Mouse (Mus musculus) midbrain, embryonic 16.5 days (tissue): ENCODE results near the gene 3110082I17Rik. TPM values are rescaled to one million over a fixed set of nuclear protein-coding genes. Genes with fewer than 3 reads are reported as not detected.

Experiments used
- ATAC-seq: fragments of 200-750 bp; cut with Nextera tagmentation; 2 replicates; pipeline ENCODE4 v1.8.0; 2017; ENCODE audit warnings: moderate TSS enrichment
- H3K27ac ChIP-seq: fragments of 300-500 bp; sonication (generic); 2 replicates; pipeline ENCODE4 v1.5.1; 2014; ENCODE audit warnings: mild to moderate bottlenecking, low read length, mixed read lengths
- H3K27me3 ChIP-seq: fragments of 300-500 bp; sonication (generic); 2 replicates; pipeline ENCODE4 v1.6.1; 2014; ENCODE audit warnings: low read depth, low read length, mixed read lengths; ENCODE audit not compliant: control insufficient read depth, insufficient read depth
- H3K36me3 ChIP-seq: fragments of 300-500 bp; sonication (generic); 2 replicates; pipeline ENCODE4 v1.6.1; 2014; ENCODE audit warnings: mild to moderate bottlenecking, low read length, moderate library complexity, mixed read lengths; ENCODE audit not compliant: control insufficient read depth, insufficient read depth
- H3K4me1 ChIP-seq: fragments of 300-500 bp; sonication (generic); 2 replicates; pipeline ENCODE4 v1.6.1; 2014; ENCODE audit warnings: mild to moderate bottlenecking, low read length, mixed read lengths; ENCODE audit not compliant: control insufficient read depth, insufficient read depth
- H3K4me2 ChIP-seq: fragments of 300-500 bp; sonication (generic); 2 replicates; pipeline ENCODE4 v1.6.1; 2014; ENCODE audit warnings: mild to moderate bottlenecking, low read length, mixed read lengths
- H3K4me3 ChIP-seq: fragments of 300-500 bp; sonication (generic); 2 replicates; pipeline ENCODE4 v1.5.1; 2014; ENCODE audit warnings: low read depth, mild to moderate bottlenecking, low read length, moderate library complexity, mixed read lengths
- H3K9ac ChIP-seq: fragments of 300-500 bp; sonication (generic); 2 replicates; pipeline ENCODE4 v1.6.1; 2014; ENCODE audit warnings: low read depth, low read length, mixed read lengths
- H3K9me3 ChIP-seq: fragments of 300-500 bp; sonication (generic); replicated peaks from 2 replicates; pipeline ENCODE4 v1.6.1; 2014; ENCODE audit warnings: mild to moderate bottlenecking, low read length, mixed read lengths; ENCODE audit not compliant: control insufficient read depth, poor library complexity, severe bottlenecking
- WGBS: fragments of 180-500 bp; shearing (Covaris S2); extraction: QIAGEN DNeasy Blood & Tissue Kit; methylation state at CpG from one replicate; pipeline ENCODE4 v1.1.7; 2014; 5-methylcytosine and 5-hydroxymethylcytosine counted together
- polyA plus RNA-seq: library from polyadenylated mRNA; unstranded; fragments of >200 nt; fragmentation: Nextera tagmentation; extraction: Ambion mirVana; gene quantifications from 2 replicates; pipeline ENCODE4 v1.2.1, GENCODE M21; 2015

Gene 3110082I17Rik
- polyA plus RNA-seq, 1 experiment from 2014 or later: 17.7 TPM

DNA sequence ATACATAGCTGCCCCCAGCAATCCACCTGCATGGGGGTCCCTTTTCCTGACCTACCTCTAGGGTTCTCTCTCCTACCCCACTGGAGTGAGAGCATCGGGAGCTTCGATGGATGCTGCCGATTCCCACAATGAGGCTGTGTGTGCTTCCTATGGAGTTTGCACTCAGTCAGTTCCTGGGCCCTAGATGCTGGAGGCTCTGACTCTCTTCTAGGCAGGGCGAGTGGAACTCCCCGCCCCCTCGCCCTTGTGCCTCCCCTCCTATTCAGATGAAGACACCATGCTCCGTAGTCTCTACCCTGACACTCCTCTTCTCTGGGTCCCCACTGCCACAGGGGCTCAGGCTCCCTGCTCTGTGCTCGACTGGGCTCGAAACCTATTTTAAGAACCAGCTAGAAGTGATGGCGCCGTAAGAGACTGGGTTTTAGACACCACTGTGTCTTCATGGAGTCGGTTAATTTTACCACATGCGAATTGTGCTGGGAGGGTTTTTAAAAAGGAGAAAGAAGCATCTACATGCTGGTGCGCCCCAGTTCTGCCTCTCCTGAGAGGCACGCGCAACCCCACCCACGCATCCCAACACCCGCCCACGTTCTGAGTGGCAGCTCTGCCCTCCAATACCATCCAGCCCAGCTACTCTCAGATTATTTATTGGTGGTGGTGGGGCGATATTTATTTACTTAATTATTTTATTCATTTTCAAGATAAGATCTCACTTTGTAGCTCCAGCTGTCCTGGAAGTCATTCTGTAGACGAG is 142.4 kb downstream of the 3110082I17Rik start:
- Histone ChIP-seq H3K4me1 (no peaks in the 10 kb centered on the region), H3K27me3 (no peaks in the 10 kb centered on the region), H3K27ac (no peak overlapping the region), H3K4me3 (no peak overlapping the region), H3K36me3 (no peaks in the 10 kb centered on the region), H3K4me2 (no peak overlapping the region), H3K9ac (no peak overlapping the region), H3K9me3 (no peaks in the 10 kb centered on the region)
- 64% methylated on average over 21 of the region's 21 CpGs for WGBS
- ATAC-seq: no peak

DNA sequence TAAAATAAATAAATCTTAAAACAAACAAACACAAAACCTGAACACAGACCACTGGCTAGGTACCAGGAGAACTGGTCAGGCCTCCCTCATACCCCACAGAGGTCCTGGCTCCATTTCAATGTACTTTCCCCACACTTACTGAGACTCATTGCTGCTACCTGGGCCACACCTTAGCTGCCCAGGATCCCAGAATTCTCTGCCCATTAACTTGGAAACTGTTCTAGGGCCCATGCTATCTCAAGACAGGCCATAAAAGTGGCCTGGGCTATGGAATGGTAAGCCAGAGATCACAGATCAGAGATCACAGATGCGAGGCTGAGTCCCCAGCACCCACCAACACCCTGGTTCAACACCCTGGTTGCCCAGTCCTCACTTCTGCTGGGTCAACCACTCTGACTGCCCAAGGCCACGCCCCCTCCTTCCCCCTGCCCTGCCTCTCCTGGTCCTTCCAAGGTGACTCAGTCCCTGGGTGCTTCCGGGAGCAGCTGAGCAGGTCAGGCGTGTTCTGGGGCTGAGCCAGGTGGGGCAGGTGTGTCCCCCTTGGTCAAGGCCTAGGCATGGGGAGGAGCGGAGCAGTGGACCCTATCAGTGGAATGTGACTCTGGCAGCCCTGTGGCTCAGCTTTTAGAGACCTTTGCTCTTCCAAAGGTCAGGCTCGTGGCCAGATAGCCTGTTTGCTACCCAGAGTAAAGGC is 143.2 kb downstream of the 3110082I17Rik start:
- no peak overlapping the region for H3K9ac ChIP-seq
- no peaks in the 10 kb centered on the region for H3K9me3 ChIP-seq
- no peaks in the 10 kb centered on the region for H3K4me1 ChIP-seq
- no peaks in the 10 kb centered on the region for H3K27me3 ChIP-seq
- ATAC-seq: no peak
- no peaks in the 10 kb centered on the region for H3K36me3 ChIP-seq
- H3K27ac ChIP-seq: no peak overlapping the region
- H3K4me3 ChIP-seq: no peak overlapping the region
- H3K4me2 ChIP-seq: no peak overlapping the region
- 74% methylated on average over 6 of the region's 6 CpGs for WGBS

DNA sequence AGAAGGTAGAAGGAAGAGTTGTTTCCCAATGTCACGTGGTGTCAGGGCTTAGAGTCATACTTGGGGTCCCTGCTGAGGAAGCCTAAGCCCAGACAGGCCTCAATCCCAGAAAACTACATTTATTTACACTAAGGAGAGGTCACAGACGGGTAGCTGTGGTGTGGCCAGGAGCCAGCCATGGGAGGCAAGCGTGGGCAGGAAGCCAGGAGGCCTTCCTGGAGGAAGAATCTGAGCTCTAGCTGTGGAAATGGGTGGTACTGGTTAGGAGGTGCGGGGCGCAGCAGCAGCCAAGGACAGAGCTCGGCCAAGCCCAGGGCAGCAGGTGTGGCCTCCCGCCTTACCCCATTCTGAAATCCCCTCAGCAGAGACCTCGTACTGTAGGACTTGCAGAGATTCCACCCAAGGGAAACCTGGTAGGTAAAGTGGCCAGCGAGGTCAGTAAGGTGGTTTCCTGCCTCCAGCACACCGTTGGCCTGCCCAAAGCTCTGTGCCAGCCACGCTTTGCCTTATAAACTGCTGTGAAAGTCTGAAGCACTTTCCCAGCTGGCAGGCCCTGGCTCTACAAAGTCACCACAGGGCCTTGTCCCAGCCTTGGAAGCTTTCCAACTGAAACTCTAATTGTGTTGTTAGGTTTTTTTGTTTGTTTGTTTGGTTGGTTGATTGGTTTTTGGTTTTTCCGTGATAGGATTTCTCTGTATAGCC is 145.2 kb downstream of the 3110082I17Rik start:
- Histone ChIP-seq H3K36me3 (no peaks in the 10 kb centered on the region), H3K4me2 (no peak overlapping the region), H3K9ac (no peak overlapping the region), H3K27ac (no peak overlapping the region), H3K27me3 (no peaks in the 10 kb centered on the region), H3K4me3 (no peak overlapping the region), H3K4me1 (no peaks in the 10 kb centered on the region), H3K9me3 (no peaks in the 10 kb centered on the region)
- ATAC-seq: no peak
- WGBS: 85% methylated on average over 12 of the region's 12 CpGs

DNA sequence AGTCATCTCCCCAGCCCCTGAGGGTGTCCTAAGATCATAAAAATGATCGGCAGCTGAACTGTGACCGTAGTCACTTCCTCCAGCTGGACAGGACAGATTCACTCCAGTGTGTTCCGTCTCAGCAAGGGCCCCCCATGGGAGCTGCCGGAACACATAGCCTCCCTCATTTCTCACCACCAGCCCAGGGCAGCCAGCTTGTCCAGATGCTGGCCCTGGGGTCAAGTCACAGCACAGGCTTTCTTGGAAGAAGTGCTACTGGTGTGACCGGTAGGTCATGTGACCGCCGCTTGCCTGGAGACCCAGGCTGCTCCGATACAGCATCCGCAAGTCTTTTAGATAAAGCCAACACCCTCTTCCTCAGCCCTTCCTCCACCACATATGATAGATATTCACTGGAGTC is 146.8 kb downstream of the 3110082I17Rik start:
- H3K27ac ChIP-seq: no peak overlapping the region
- no peaks in the 10 kb centered on the region for H3K9me3 ChIP-seq
- WGBS: 95% methylated on average over 9 of the region's 9 CpGs
- no peak overlapping the region for H3K4me3 ChIP-seq
- H3K9ac ChIP-seq: no peak overlapping the region
- H3K4me2 ChIP-seq: no peak overlapping the region
- H3K27me3 ChIP-seq: no peaks in the 10 kb centered on the region
- ATAC-seq: no peak
- no peaks in the 10 kb centered on the region for H3K36me3 ChIP-seq
- no peaks in the 10 kb centered on the region for H3K4me1 ChIP-seq

DNA sequence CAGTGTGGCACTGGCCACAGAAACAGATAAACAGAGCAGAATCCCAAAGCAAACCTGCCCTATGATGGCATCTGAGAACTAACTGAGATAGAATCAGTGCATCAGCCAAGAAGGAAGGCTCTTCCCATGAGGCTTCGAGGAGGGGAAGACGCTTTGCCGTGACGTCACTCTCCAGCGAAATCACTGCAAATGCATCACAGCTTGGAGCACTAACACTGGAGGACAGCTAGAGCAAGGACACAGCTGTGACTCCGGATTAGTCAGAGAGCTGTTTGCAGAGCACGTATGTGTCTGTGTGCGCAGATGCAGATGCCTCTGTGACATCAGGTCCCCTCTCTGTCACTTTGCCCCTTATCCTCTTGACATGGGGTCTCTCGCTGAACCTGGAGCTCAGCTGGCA is 148.5 kb downstream of the 3110082I17Rik start:
- ATAC-seq: no peak
- no peaks in the 10 kb centered on the region for H3K9me3 ChIP-seq
- no peak overlapping the region for H3K4me3 ChIP-seq
- no peaks in the 10 kb centered on the region for H3K27me3 ChIP-seq
- no peaks in the 10 kb centered on the region for H3K4me1 ChIP-seq
- no peaks in the 10 kb centered on the region for H3K36me3 ChIP-seq
- no peak overlapping the region for H3K9ac ChIP-seq
- H3K27ac ChIP-seq: no peak overlapping the region
- H3K4me2 ChIP-seq: no peak overlapping the region
- 87% methylated on average over 9 of the region's 9 CpGs for WGBS

DNA sequence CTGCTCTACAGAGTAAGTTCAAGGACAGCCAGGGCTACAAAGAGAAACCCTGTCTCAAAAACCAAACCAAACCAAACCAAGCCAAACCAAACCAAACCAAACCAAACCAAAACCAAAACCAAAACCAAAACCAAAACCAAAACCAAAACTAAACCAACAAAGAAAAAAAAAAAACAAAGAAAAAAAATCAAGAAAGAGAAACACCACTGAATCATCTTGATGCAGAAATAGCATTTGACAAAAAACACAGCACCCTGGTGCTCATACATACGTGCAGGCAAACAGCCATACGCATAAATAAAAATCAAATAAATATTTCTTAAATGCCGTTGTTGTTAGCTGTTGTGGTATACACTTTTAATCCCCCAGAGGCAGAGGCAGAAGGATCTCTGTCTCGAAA is 149.8 kb downstream of the 3110082I17Rik start:
- H3K27me3 ChIP-seq: no peaks in the 10 kb centered on the region
- H3K4me3 ChIP-seq: no peak overlapping the region
- WGBS: 87% methylated on average over 4 of the region's 4 CpGs
- H3K9ac ChIP-seq: no peak overlapping the region
- H3K4me2 ChIP-seq: no peak overlapping the region
- H3K4me1 ChIP-seq: no peaks in the 10 kb centered on the region
- no peaks in the 10 kb centered on the region for H3K9me3 ChIP-seq
- H3K27ac ChIP-seq: no peak overlapping the region
- no peaks in the 10 kb centered on the region for H3K36me3 ChIP-seq
- no peak for ATAC-seq

DNA sequence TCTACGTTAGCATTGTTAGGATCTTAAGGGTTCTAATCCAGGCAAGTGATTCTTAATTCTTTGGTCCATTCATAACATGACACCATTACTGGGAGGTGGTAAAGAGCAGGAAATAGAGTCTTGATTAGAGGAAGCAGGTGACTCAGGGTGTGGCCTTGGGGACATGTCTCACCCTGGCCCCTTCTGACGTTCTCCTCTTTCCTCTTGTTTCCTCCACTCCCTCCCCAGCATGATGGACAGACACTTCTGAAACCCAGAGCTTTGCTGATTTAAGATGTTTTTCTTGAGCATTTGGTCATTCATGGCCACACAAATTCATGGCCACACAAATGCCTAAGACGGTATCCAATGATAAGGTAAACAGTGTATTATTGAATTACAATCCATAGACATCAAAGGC is 150.4 kb downstream of the 3110082I17Rik start:
- H3K36me3 ChIP-seq: no peaks in the 10 kb centered on the region
- no peak overlapping the region for H3K4me2 ChIP-seq
- no peaks in the 10 kb centered on the region for H3K27me3 ChIP-seq
- H3K27ac ChIP-seq: no peak overlapping the region
- H3K9me3 ChIP-seq: no peaks in the 10 kb centered on the region
- H3K4me3 ChIP-seq: no peak overlapping the region
- H3K9ac ChIP-seq: no peak overlapping the region
- WGBS: 81% methylated on average over 3 of the region's 3 CpGs
- no peak for ATAC-seq
- no peaks in the 10 kb centered on the region for H3K4me1 ChIP-seq
